Mouse (Mus musculus) embryo, embryonic 9.5 days (tissue): Measurements from ENCODE around the gene Cpne9.
"Not testable (repeated sequence)": the region's sequence is repeated elsewhere in the genome, so short reads cannot be mapped to it uniquely, and the experiment has no call there.

Source experiments
- DNase-seq: peaks from one replicate; pipeline ENCODE4 v3.0.0-alpha.2; 2017; ENCODE audit errors: extremely low spot score

The Cpne9 gene

DNA sequence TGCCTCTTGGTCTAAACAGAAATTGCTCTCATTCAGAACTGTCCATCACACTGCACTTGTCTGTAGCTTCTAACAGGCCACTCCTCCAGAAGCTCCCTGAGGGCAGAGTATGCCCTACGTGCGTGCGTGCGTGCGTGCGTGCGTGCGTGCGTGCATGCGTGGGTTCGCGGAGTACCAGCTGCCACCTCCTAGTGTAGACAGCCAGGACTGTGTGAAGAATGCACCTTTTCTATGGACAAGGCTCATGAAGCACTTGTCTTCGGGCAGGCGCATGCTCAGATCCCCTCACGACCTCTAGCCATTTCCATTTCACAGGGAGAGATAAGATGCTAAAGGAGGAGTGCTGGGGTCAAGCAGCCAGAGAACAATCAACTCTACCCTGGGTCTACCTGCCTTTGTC lies 7.2 kb downstream of the Cpne9 start:
- no peak for DNase-seq

DNA sequence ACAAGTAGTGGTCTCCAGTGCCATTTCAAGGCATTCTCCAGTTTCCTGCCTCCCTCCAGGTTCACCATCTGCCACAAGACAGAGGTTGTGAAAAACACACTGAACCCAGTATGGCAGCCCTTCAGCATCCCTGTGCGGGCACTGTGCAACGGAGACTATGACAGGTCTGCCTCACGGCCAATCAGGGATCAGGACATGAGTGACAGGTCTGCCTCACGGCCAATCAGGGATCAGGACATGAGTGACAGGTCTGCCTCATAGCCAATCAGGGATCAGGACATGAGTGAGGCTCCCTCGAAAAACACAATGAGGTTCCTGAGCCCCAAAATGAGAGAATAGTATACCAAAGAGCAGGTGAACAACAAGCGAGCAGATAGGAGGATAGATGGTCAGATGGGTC lies 8.2 kb downstream of the Cpne9 start:
- DNase-seq: no peak

GRCm38 (mm10) chr6:113292938-113293337 lies 10.8 kb downstream of the Cpne9 start:
- DNase-seq: no peak

GRCm38 (mm10) chr6:113296046-113296445 lies 13.9 kb downstream of the Cpne9 start:
- no peak for DNase-seq

DNA sequence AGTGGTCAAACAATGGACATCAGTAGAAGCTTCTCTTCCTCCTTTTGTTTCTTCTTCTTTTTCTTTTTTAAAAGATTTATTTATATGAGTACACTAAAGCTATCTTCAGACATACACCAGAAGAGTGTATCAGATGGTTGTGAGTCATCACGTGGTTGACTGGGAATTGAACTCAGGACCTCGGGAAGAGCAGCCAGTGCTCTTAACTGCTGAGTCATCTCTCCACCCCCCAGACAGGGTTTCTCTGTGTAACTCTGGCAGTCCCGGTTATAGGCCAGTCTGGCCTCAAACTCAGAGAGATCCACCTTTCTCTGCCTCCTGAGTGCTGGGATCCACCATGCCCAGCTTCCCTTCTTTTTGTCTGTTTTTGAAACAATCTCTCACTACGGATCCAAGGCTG lies 14.5 kb downstream of the Cpne9 start:
- no peak for DNase-seq

DNA sequence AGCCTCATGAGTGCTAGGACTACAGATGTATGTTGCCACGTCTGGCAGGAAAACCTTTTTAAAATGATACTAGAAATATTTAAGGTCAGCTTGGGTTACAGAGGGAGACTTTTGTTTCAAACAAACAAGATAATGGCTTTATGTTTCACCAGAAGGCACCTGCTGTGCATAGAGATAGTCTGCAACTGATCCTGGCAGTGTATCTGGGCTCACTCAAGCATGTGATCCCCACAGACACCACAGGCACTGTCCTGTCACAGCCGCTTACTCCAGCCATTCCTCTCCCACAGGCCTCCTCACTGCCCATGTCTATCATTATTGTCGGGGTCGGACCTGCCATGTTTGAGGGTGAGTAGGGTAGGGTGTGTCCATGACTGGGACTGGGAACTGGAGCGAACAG lies 19.2 kb downstream of the Cpne9 start:
- no peak for DNase-seq

- peak; percentile 34 for DNase-seq
These were observed 20.2 kb downstream of the Cpne9 start for GRCm38 (mm10) chr6:113302258-113302657.

DNA sequence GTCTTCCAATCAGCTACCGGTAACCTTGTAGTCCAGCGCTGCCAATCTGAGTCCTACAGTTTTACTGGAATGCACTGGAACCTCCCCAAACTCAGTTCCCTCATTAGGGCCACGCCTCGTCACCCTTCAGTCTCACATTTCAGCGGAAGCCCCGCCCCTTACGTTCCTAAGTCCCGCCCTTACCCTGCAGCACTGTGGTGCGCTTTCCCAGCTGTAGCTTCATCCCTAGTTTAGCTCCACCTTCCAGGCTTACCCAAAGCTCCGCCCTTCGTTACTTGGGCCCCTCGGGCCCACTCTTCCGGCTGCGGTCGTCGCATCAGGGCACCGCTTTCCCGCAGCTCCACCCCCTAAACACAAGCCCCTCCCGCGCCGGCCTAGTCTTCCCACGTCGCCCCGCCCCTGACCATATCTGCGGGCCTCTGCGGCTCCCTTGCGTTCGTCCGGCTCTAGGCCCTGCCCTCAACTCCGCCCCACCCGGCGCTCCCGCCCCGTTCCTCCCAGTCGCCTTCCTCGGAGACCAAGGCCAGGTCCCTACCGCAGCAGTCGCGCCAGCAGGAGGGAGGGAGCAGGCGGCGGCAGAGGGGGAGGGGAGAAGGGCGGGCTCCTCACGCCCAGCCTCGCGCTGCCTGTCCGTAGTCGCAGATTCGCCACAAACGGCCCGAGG lies 24.3 kb downstream of the Cpne9 start:
- DNase-seq: peak; percentile 99

DNA sequence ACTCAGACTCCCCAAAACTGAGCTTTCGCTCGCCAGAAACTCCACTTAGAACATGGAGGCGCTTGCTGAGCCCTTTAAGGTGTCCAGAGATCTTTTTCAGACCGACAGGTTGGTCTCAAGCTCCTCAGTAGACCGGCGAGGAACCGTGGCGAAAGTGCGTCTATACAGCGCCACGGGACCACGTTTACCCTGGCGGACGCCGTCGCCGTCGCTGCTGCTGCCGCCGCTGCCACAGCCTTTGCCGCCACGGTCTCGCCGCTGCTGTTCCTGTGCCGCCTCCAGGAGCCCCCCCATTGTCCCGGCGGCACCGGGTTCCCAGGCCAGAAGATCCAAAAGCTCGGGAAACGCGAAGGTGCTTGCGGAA lies 24.9 kb downstream of the Cpne9 start, which contains the start of gene Brpf1:
Gene Brpf1 (plus strand): TSS at position 152 of the 364 bp plus-strand sequence.
- no peak for DNase-seq

GRCm38 (mm10) chr6:113307481-113308121 lies 25.5 kb downstream of the Cpne9 start:
- DNase-seq: peak; percentile 38

DNA sequence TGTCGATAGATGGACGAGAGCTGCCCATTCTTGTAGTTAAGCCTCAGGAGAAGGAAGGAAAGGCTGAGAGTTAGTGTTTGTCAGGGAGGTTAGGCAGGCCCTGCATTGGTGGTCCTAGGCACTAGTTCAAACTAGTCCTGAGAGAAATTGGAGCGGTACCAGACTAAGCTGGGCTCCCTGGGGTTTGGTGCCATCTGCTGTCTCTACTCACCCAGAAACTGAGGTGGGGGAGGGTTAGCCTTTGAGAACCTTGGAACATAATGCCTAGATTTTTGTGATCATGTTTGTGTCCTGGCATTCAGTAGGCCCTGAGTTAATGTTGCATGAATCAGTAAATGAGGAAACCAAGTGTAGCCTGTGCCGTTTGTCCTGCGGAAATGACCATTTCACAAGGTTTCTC lies 26.0 kb downstream of the Cpne9 start:
- DNase-seq: peak; percentile 25

DNA sequence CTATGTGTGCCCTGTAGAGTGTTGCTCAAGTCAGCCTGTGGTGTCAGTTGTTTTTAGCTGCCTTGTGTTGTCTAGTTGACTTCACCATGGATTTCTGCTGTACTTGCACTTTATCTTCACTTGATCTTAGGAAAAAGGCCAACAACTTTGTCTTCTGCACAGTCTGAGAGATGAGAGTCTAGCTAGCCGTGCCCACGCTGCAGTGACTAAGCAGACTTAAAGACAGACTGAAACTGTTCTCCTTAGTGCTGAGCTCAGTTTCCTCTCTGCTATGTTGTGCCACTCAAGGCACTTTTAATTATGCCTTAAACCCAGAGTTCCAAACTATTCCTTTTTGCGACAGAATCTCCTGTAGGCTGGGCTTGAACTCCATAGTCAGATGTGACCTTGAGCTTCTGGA lies 33.9 kb downstream of the Cpne9 start:
- no peak for DNase-seq

DNA sequence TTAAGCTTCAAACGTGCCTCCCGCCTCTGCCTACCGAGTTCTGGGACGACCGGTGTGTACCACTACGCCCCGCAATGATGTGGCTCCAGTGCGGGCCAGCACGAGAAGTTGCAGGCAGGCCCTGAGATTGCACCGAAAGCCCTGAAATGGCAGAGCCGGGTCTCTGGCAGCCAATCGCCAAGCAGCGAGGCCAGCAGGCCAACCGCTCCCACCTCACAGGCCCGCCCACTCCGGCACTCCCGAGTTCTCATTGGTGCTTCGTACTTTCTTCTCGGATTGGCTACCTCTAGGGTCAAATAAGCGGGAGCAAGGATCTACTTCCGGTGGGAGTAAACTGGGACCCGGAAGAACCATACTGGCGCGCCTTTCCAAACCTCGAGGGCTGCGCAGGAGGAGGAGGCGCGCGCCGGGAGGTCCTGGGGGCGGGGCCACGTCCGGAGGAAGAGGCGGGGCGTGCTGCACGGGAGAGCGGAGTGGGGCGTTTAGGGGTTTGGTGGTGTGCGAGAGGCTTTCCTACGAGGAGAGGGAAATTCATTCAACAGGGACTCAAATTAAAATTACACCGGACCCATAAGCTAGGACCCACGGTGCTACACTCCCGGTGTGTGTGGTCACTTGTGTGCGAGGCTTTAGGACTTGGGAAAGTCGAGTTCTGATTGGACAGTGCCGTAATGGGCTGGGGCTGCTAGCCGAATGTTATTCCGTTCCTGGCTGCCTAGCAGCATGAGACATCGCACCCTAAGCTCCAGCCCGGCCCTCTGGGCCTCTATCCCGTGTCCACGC lies 44.6 kb downstream of the Cpne9 start, which contains the start of gene Ogg1:
Gene Ogg1 (plus strand): TSS at position 440 of the 783 bp plus-strand sequence.
- peak; percentile 97 for DNase-seq

DNA sequence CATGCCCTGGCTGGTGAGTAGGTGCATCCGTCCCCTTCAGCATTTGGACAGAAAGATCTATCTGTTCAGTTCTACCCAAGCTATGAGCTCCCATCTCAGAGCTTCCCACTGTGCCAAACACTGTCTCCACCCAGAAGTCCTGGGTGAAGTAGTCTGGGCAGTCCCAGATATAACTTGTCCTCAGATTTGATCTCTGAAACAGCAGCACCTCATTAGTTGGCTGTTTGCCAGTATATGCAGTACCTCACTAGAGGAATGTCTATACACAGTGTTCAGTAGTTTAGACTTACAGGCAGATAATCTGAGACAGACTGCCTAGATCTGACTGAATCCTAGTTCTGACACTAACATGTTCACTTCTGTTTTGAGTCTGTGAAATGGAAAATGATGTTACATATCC lies 47.3 kb downstream of the Cpne9 start:
- DNase-seq: no peak

GRCm38 (mm10) chr6:113330547-113330946 lies 48.4 kb downstream of the Cpne9 start:
- no peak for DNase-seq

- no peak for DNase-seq
These were observed 49.6 kb downstream of the Cpne9 start for GRCm38 (mm10) chr6:113331721-113332120.

DNA sequence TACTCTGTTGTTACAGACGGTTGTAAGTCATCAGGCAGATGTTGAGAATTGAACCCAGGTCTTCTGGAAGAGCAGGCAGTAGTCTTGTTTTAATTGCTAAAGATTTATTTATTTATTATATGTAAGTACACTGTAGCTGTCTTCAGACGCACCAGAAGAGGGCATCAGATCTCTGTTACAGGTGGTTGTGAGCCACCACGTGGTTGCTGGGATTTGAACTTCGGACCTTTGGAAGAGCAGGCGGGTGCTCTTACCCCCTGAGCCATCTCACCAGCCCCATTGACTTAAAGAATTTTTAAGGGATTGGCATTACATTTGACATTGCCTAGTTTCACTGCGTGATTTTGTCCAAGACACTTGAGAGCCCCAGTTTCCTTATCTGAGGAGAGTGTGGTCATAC lies 50.6 kb downstream of the Cpne9 start:
- not testable (repeated sequence) for DNase-seq

DNA sequence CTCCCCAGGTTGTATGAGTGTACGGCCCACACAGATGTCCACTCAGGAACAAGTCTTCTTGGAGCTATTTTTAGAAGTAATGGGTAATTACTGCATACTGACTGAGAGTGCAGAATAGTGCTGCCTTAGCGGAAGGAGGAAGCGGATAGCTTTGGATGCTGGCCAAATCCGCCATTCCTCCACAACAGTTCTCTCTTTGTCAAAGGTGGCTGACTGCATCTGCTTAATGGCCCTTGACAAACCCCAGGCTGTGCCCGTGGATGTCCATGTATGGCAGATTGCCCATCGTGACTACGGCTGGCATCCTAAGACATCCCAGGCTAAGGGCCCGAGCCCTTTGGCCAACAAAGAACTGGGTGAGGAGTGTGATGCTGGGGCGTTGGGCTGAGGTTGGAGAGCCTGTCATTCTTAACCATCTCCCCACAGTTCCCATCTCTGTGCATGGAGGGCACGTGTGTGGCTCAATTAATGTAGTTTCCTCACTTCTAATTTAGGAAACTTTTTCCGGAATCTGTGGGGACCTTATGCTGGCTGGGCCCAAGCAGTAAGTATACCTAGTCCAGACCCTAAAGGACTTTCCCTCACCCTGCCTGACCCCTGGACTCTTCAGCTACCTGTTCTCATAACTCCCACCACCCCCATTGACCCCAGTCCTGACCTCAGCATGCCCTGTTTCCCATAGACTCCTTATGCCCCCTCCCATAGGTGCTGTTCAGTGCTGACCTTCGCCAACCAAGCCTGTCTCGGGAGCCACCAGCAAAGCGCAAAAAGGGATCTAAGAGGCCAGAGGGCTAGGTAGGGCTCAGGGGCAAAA lies 51.2 kb downstream of the Cpne9 start:
- DNase-seq: no peak

DNA sequence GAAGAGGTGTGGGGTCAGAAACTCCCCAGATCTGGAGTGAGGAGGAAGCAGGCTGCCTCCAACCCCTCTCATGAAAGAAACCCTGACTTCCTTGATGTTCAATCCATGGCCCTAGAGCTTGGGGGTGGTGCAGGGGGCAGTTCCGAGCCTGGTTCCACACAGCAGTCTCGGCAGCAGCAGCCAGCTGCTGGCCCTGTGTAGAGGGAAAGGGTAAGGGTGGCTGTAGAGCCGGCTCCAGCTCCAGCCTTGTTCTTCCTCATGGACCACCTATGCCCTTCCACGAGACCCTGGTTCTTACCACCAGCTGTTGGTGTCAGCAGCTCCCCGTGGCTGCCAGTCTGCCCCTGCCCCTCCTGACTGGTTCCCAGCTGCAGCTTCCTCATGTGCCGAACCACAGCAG lies 52.1 kb downstream of the Cpne9 start:
- DNase-seq: no peak

DNA sequence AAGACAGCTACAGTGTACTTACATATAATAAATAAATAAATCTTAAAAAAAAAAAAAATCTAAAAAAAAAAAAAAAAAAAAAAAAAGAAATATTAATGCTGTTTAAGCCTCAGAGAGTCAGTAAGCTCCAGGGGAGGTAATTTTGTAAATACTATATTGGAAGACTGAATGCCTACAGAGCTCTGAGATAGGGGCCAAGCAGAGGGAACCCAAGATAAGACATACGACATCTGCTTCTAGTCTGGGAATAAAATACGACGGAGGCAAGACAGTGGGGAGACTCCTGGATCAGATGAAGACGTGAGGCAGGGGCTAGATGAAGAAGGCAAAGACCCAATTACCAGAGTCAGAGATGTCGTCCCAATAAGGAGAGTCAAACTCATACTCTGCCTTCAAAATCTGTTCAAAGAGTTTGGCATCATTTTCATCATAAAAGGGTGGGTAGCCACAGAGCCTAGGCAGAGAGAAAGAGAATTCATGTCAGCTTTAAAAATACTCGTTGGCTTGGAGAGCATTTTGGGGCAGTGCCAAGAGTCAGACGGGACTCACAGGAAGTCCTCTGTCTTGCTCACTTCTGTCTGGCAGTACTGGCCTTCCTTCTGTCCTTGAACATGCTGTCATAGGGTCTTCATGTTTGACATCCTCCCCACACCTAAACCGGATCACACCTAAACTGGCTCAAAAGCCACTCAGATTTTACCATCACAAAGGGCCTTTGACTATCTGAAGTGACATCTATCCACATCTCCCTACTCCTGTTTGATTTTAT lies 54.9 kb downstream of the Cpne9 start:
- DNase-seq: no peak

DNA sequence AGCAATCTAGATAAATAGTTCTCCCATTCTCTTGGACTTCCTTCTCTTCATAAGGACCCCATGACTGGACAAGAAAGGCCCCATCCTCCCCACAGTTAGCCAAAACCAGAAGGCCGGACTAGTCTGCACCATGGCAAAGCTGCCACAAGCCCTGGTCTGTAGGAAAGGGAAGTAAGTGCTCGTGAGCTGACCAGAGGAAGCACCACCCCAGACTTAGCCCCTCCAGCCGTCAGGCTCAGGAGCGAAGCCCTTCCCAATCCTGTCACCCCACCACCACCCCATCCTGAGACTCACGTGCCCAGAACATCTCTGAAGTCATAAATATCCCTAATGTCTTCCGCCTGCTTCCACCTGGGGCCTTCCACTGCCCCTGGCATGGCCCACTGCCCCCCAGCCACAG lies 59.5 kb downstream of the Cpne9 start:
- DNase-seq: no peak
